Mouse (Mus musculus) hindbrain, embryonic 11.5 days (tissue): ENCODE results near the gene Pnkd. TPM values are rescaled to one million over a fixed set of nuclear protein-coding genes. Genes with fewer than 3 reads are reported as not detected.
A peak's percentile ranks its signal among the peaks of the same experiment; 100 is the strongest.

Source experiments
- ATAC-seq: fragments of 200-750 bp; cut with Nextera tagmentation; 2 replicates; pipeline ENCODE4 v1.8.0; 2017; ENCODE audit warnings: mild to moderate bottlenecking, moderate TSS enrichment, moderate library complexity; ENCODE audit not compliant: low FRiP score
- DNase-seq: peaks from one replicate; pipeline ENCODE4 v3.0.0-alpha.2; 2015; ENCODE audit warnings: low spot score
- H3K27ac ChIP-seq: fragments of 300-500 bp; sonication (generic); 2 replicates; pipeline ENCODE4 v1.5.1; 2014; ENCODE audit warnings: mild to moderate bottlenecking, low read depth, low read length
- H3K27me3 ChIP-seq: fragments of 300-500 bp; sonication (generic); 2 replicates; pipeline ENCODE4 v1.6.1; 2014; ENCODE audit warnings: mild to moderate bottlenecking, low read length, moderate library complexity, mixed read lengths; ENCODE audit not compliant: control insufficient read depth, insufficient read depth
- H3K36me3 ChIP-seq: fragments of 300-500 bp; sonication (generic); 2 replicates; pipeline ENCODE4 v1.6.1; 2014; ENCODE audit warnings: mild to moderate bottlenecking, low read length, moderate library complexity, mixed read lengths; ENCODE audit not compliant: control insufficient read depth, insufficient read depth
- H3K4me1 ChIP-seq: fragments of 300-500 bp; sonication (generic); replicated peaks from 2 replicates; pipeline ENCODE4 v1.6.1; 2014; ENCODE audit warnings: low read length, mixed read lengths; ENCODE audit not compliant: control insufficient read depth, insufficient read depth
- H3K4me2 ChIP-seq: fragments of 300-500 bp; sonication (generic); replicated peaks from 2 replicates; pipeline ENCODE4 v1.6.1; 2014; ENCODE audit warnings: mild to moderate bottlenecking, low read depth, low read length
- H3K4me3 ChIP-seq: fragments of 300-500 bp; sonication (generic); 2 replicates; pipeline ENCODE4 v1.5.1; 2014; ENCODE audit warnings: low read depth, low read length
- H3K9ac ChIP-seq: fragments of 300-500 bp; sonication (generic); 2 replicates; pipeline ENCODE4 v1.6.1; 2014; ENCODE audit warnings: low read depth, low read length
- H3K9me3 ChIP-seq: fragments of 300-500 bp; sonication (generic); 2 replicates; pipeline ENCODE4 v1.6.1; 2016; ENCODE audit warnings: low read length; ENCODE audit not compliant: control insufficient read depth
- WGBS: fragments of 180-500 bp; shearing (Covaris S2); extraction: QIAGEN DNeasy Blood & Tissue Kit; methylation state at CpG from one replicate; pipeline ENCODE4 v1.1.7; 2014; 5-methylcytosine and 5-hydroxymethylcytosine counted together
- microRNA counts: library from miRNA; unstranded; fragments of <30 nt; microRNA quantifications from one replicate; lab custom pipeline; 2015
- polyA plus RNA-seq: library from polyadenylated mRNA; unstranded; fragments of >200 nt; fragmentation: Nextera tagmentation; extraction: Ambion mirVana; gene quantifications from 2 replicates; pipeline ENCODE4 v1.2.1, GENCODE M21; 2014

The Pnkd gene
- polyA plus RNA-seq, 1 experiment from 2014 or later: 85.4 TPM

- DNase-seq (peak; percentile 78), ATAC-seq (no peak; the same call in 1 of the 2 replicates)
- Histone ChIP-seq H3K27ac (peak overlapping the region; percentile 48), H3K4me3 (peak overlapping the region; percentile 32), H3K9ac (peak overlapping the region; percentile 29; the same call in 1 of the 2 replicates), H3K4me2 (peak overlapping the region; percentile 67), H3K36me3 (peaks cover 2% of the 10 kb centered on the region; the same call in 1 of the 2 replicates), H3K9me3 (no peaks in the 10 kb centered on the region), H3K27me3 (no peaks in the 10 kb centered on the region), H3K4me1 (peaks cover under 1% of the 10 kb centered on the region; the same call in 1 of the 2 replicates)
- WGBS: 7% methylated on average over 11 of the region's 11 CpGs
Measured at GRCm38 (mm10) chr1:74397919-74398451, 113.3 kb downstream of the Pnkd start.

- ATAC-seq (no peak), DNase-seq (no peak)
- Histone ChIP-seq H3K27ac (no peak overlapping the region), H3K9me3 (no peaks in the 10 kb centered on the region), H3K4me3 (no peak overlapping the region), H3K36me3 (no peaks in the 10 kb centered on the region), H3K9ac (no peak overlapping the region), H3K4me1 (no peaks in the 10 kb centered on the region), H3K4me2 (no peak overlapping the region), H3K27me3 (no peaks in the 10 kb centered on the region)
- 83% methylated on average over 3 of the region's 3 CpGs for WGBS
Measured at GRCm38 (mm10) chr1:74400531-74400930, 115.8 kb downstream of the Pnkd start.

- Histone ChIP-seq H3K36me3 (no peaks in the 10 kb centered on the region), H3K4me3 (no peak overlapping the region), H3K4me1 (no peaks in the 10 kb centered on the region), H3K4me2 (no peak overlapping the region), H3K9ac (no peak overlapping the region), H3K9me3 (no peaks in the 10 kb centered on the region), H3K27me3 (no peaks in the 10 kb centered on the region), H3K27ac (no peak overlapping the region)
- 56% methylated on average over 16 of the region's 16 CpGs for WGBS
- DNase-seq (no peak), ATAC-seq (no peak)
Measured at GRCm38 (mm10) chr1:74401015-74401702, 116.4 kb downstream of the Pnkd start.

MicroRNAs within 50 kb of the gene (microRNA counts, 519-probe panel; counts per million panel counts)
- microRNA mmu-miR-26b (lab: Ali Mortazavi, UCI): 4,220 counts per million, percentile 43 among the panel's probes with 10 or more counts

Other genes with a start within 250 kb of the Pnkd start
- gene Tns1, start 160.5 kb upstream of the Pnkd start, polyA plus RNA-seq: 16.1 and 17.3 TPM in 2 replicates
- 0.56 and 0.66 TPM in 2 replicates for gene Rufy4, start 159.4 kb upstream of the Pnkd start, polyA plus RNA-seq
- 0.05 and 0.10 TPM in 2 replicates for gene Cxcr2, start 130.9 kb upstream of the Pnkd start, polyA plus RNA-seq
- 0.15 TPM in 1 of 2 replicates, not detected in the other for gene Cxcr1, start 90.3 kb upstream of the Pnkd start, polyA plus RNA-seq
- 325 and 330 TPM in 2 replicates for gene Arpc2, start 48.8 kb upstream of the Pnkd start, polyA plus RNA-seq
- 0.32 TPM in 1 of 2 replicates, not detected in the other for gene Gpbar1, start 6.4 kb upstream of the Pnkd start, polyA plus RNA-seq
- 189 and 198 TPM in 2 replicates for gene Aamp, start 192 bp upstream of the Pnkd start, polyA plus RNA-seq
- 8.6 and 9.1 TPM in 2 replicates for gene Tmbim1, start 20.7 kb downstream of the Pnkd start, polyA plus RNA-seq
- gene Catip, start 77.2 kb downstream of the Pnkd start, polyA plus RNA-seq: 1.1 TPM in 2 replicates
- gene Slc11a1, start 90.3 kb downstream of the Pnkd start, polyA plus RNA-seq: 1.3 and 1.4 TPM in 2 replicates
- gene Ctdsp1, start 106.6 kb downstream of the Pnkd start, polyA plus RNA-seq: 36.3 and 42.0 TPM in 2 replicates
- 0.11 and 0.13 TPM in 2 replicates for gene Vil1, start 124.4 kb downstream of the Pnkd start, polyA plus RNA-seq
- gene Cnot9, start 221.1 kb downstream of the Pnkd start, polyA plus RNA-seq: 88.0 and 91.7 TPM in 2 replicates